Mouse (Mus musculus) hindbrain, embryonic 13.5 days (tissue): ENCODE measurements at regions not wholly inside any gene's neighbourhood (a gene's known extent, or its start where the extent isn't known, plus 50 kb on each side); places are given as distances from the start of the nearest gene placed in this dataset.

Experiments used
- ATAC-seq: fragments of 200-750 bp; cut with Nextera tagmentation; 2 replicates; pipeline ENCODE4 v1.8.0; 2017; ENCODE audit warnings: moderate TSS enrichment; ENCODE audit not compliant: low FRiP score
- H3K27ac ChIP-seq: fragments of 300-500 bp; sonication (generic); 2 replicates; pipeline ENCODE4 v1.5.1; 2015; ENCODE audit warnings: inconsistent platforms, mild to moderate bottlenecking, moderate library complexity
- H3K27me3 ChIP-seq: fragments of 300-500 bp; sonication (generic); 2 replicates; pipeline ENCODE4 v1.6.1; 2015; ENCODE audit warnings: mild to moderate bottlenecking, inconsistent platforms
- H3K36me3 ChIP-seq: fragments of 300-500 bp; sonication (generic); 2 replicates; pipeline ENCODE4 v1.6.1; 2015; ENCODE audit warnings: mild to moderate bottlenecking, inconsistent platforms
- H3K4me1 ChIP-seq: fragments of 300-500 bp; sonication (generic); replicated peaks from 2 replicates; pipeline ENCODE4 v1.6.1; 2015; ENCODE audit warnings: inconsistent platforms
- H3K4me2 ChIP-seq: fragments of 300-500 bp; sonication (generic); 2 replicates; pipeline ENCODE4 v1.6.1; 2015; ENCODE audit warnings: inconsistent platforms, mild to moderate bottlenecking, moderate library complexity
- H3K4me3 ChIP-seq: fragments of 300-500 bp; sonication (generic); 2 replicates; pipeline ENCODE4 v1.5.1; 2015; ENCODE audit warnings: mild to moderate bottlenecking, inconsistent platforms
- H3K9ac ChIP-seq: fragments of 300-500 bp; sonication (generic); 2 replicates; pipeline ENCODE4 v1.6.1; 2015; ENCODE audit warnings: mild to moderate bottlenecking, inconsistent platforms
- H3K9me3 ChIP-seq: fragments of 300-500 bp; sonication (generic); 2 replicates; pipeline ENCODE4 v1.6.1; 2016; ENCODE audit warnings: inconsistent platforms
- WGBS: fragments of 180-500 bp; shearing (Covaris S2); methylation state at CpG from one replicate; pipeline ENCODE4 v1.1.7; 2015; 5-methylcytosine and 5-hydroxymethylcytosine counted together

GRCm38 (mm10) chr5:26206766-26207122 is 50.7 kb upstream of the Gm7361 start:
- H3K9ac ChIP-seq, result no peak overlapping the region
- no peaks in the 10 kb centered on the region for H3K27me3 ChIP-seq
- no peak overlapping the region for H3K4me3 ChIP-seq
- peaks cover 27% of the 10 kb centered on the region for H3K4me1 ChIP-seq
- 17% methylated on average over 2 of the region's 2 CpGs for WGBS
- no peak overlapping the region for H3K4me2 ChIP-seq
- 0 out of 2 replicates have a peak, but pooled peaks have one; percentile 45 for ATAC-seq
- H3K27ac ChIP-seq, result no peak overlapping the region; the same call in 1 of the 2 replicates
- no peaks in the 10 kb centered on the region for H3K9me3 ChIP-seq
- no peaks in the 10 kb centered on the region for H3K36me3 ChIP-seq

DNA sequence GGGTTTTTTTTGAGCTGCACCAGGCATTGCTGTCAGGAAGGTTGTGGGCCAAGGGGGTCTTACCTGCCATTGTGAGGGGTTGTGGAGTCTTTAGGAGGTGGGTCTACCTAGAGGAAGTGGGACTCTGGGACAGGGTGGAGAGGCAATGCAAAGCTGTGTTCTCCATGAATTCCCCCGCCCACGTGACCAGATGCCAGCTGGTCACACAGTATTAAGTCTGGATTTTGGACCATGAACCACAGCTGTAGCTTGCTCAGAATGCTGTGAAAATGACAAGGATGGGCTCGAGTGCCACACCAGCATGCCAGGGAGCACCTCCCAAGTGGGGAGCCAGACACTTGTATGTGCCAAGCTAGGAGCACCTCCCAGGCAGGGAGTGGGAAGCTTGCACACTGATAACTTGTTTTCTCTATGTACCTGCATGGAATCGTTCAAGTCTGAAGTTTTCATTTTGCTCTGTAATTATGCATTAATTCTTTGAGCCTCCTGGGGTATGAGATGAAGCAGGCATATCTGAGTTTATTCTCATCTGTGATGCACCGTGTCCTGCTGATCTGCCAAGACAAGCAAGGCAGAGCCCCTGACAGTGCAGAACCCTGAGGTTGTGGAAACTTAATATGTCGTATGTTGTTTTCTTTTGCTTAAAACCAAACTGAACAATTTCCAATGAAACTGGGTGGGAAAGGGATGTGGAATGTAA is 51.3 kb upstream of the Gm7361 start:
- Histone ChIP-seq H3K4me1 (peaks cover 25% of the 10 kb centered on the region), H3K27me3 (no peaks in the 10 kb centered on the region), H3K9ac (no peak overlapping the region), H3K27ac (no peak overlapping the region), H3K9me3 (no peaks in the 10 kb centered on the region), H3K4me3 (no peak overlapping the region), H3K36me3 (no peaks in the 10 kb centered on the region), H3K4me2 (no peak overlapping the region)
- peak; percentile 67 for ATAC-seq
- 55% methylated on average over 6 of the region's 6 CpGs for WGBS

DNA sequence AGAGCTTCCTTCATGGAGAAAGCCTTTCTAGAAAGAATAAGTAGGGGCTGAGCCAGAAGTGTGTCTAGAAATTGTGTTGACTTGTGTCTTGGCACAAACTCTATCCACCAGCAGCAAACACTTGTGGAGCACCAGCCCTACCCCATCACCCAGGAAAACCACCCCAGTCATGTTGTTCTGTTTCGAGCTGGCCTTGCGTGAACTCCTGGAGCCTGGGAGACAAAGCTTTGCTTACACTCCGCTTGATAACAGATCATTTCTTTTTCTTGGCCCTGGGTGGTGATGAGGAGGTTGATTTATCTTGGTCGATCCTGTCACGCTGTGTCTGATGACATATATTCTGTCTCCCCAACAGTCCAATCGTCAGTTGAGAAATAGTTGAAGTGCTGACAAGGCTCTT is 55.0 kb upstream of the Gm7361 start:
- 86% methylated on average over 6 of the region's 6 CpGs for WGBS
- Histone ChIP-seq H3K4me2 (no peak overlapping the region), H3K4me1 (peaks cover 16% of the 10 kb centered on the region), H3K36me3 (no peaks in the 10 kb centered on the region), H3K9ac (no peak overlapping the region), H3K27me3 (no peaks in the 10 kb centered on the region), H3K4me3 (no peak overlapping the region), H3K9me3 (no peaks in the 10 kb centered on the region), H3K27ac (no peak overlapping the region)
- ATAC-seq, result no peak

- no peak overlapping the region for H3K4me3 ChIP-seq
- no peak overlapping the region for H3K4me2 ChIP-seq
- 11% methylated on average over 5 of the region's 5 CpGs for WGBS
- no peaks in the 10 kb centered on the region for H3K36me3 ChIP-seq
- H3K9ac ChIP-seq, result no peak overlapping the region
- no peak for ATAC-seq
- H3K27me3 ChIP-seq, result no peaks in the 10 kb centered on the region
- no peak overlapping the region for H3K27ac ChIP-seq
- no peaks in the 10 kb centered on the region for H3K9me3 ChIP-seq
- H3K4me1 ChIP-seq, result no peaks in the 10 kb centered on the region
These were observed 68.1 kb upstream of the Gm7361 start for GRCm38 (mm10) chr5:26189377-26189776.

DNA sequence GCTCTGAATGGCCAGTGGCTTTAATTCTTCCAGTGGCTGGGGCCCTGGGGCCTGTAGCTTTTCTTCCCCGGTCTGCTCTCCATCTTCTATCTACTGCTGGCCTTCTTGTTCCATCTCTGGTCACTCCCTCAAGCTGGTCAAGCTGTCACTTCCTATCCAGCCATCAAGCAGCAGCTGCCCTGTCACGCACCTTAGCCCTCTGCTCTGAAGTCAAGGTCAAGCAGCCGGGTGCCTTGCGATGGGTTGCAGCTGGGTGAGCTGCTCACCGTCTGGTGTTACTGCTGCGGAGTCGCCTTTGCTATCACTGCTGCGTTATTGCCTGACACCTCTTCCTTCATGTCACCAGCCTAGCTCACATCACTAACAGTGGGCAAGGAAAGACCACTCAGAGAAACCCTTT is 66.0 kb upstream of the Gm10220 start:
- 78% methylated on average over 8 of the region's 8 CpGs for WGBS
- ATAC-seq, result no peak
- no peaks in the 10 kb centered on the region for H3K9me3 ChIP-seq

DNA sequence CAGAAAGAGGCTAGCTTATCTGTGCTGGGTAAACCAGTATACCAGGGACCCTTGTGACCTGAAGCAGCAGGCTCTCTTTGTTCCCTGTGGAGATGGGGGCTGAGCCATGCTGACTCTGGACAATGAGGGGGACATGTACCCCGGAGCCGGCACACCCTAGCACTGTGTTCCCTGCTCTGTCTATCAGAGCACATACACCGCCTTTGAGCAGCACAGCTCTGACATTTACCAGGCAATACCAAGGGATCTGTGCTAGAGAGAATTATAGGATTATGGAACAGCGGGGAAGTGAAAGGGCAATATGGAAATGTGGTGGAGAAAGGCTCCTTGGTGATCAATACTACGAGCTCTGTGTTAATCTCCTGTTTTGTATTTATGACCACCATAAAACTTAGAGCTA is 64.2 kb upstream of the Gm10220 start:
- ATAC-seq, result no peak
- 24% methylated on average over 5 of the region's 5 CpGs for WGBS
- no peak overlapping the region for H3K9ac ChIP-seq
- no peak overlapping the region for H3K27ac ChIP-seq
- no peak overlapping the region for H3K4me2 ChIP-seq
- no peaks in the 10 kb centered on the region for H3K4me1 ChIP-seq
- no peaks in the 10 kb centered on the region for H3K36me3 ChIP-seq
- H3K9me3 ChIP-seq, result no peaks in the 10 kb centered on the region
- no peaks in the 10 kb centered on the region for H3K27me3 ChIP-seq
- no peak overlapping the region for H3K4me3 ChIP-seq

More for the DNA sequence above, 66.0 kb upstream of the Gm10220 start:
- H3K4me2 ChIP-seq, result no peak overlapping the region
- no peak overlapping the region for H3K9ac ChIP-seq
- H3K4me1 ChIP-seq, result no peaks in the 10 kb centered on the region
- H3K27ac ChIP-seq, result no peak overlapping the region
- no peaks in the 10 kb centered on the region for H3K27me3 ChIP-seq
- no peaks in the 10 kb centered on the region for H3K36me3 ChIP-seq
- H3K4me3 ChIP-seq, result no peak overlapping the region

GRCm38 (mm10) chr5:26176064-26176463 is 54.8 kb upstream of the Gm10220 start:
- Histone ChIP-seq H3K4me3 (no peak overlapping the region), H3K27ac (no peak overlapping the region), H3K9ac (no peak overlapping the region), H3K9me3 (no peaks in the 10 kb centered on the region), H3K36me3 (no peaks in the 10 kb centered on the region), H3K4me1 (peaks cover 10% of the 10 kb centered on the region; the same call in 1 of the 2 replicates), H3K27me3 (no peaks in the 10 kb centered on the region), H3K4me2 (no peak overlapping the region)
- 73% methylated on average over 2 of the region's 2 CpGs for WGBS
- no peak for ATAC-seq

GRCm38 (mm10) chr5:26171662-26172384 is 50.6 kb upstream of the Gm10220 start:
- Histone ChIP-seq H3K9ac (no peak overlapping the region), H3K4me1 (peaks cover 16% of the 10 kb centered on the region), H3K36me3 (no peaks in the 10 kb centered on the region), H3K27me3 (no peaks in the 10 kb centered on the region), H3K4me2 (no peak overlapping the region), H3K9me3 (no peaks in the 10 kb centered on the region), H3K4me3 (no peak overlapping the region), H3K27ac (no peak overlapping the region)
- peak; percentile 58; the same call in 1 of the 2 replicates for ATAC-seq
- WGBS, result 65% methylated on average over 5 of the region's 5 CpGs

GRCm38 (mm10) chr5:26170717-26171500 is 49.7 kb upstream of the Gm10220 start:
- no peak overlapping the region for H3K4me2 ChIP-seq
- H3K9me3 ChIP-seq, result no peaks in the 10 kb centered on the region
- H3K4me1 ChIP-seq, result peaks cover 16% of the 10 kb centered on the region
- H3K27ac ChIP-seq, result no peak overlapping the region
- ATAC-seq, result peak; percentile 44; the same call in 1 of the 2 replicates
- H3K27me3 ChIP-seq, result no peaks in the 10 kb centered on the region
- H3K36me3 ChIP-seq, result no peaks in the 10 kb centered on the region
- 71% methylated on average over 4 of the region's 4 CpGs for WGBS
- H3K9ac ChIP-seq, result no peak overlapping the region
- no peak overlapping the region for H3K4me3 ChIP-seq
